Mouse (Mus musculus) midbrain, embryonic 14.5 days (tissue): ENCODE data around the gene Inhbb. TPM values are rescaled to one million over a fixed set of nuclear protein-coding genes. Genes with fewer than 3 reads are reported as not detected.

Experiments used
- ATAC-seq: fragments of 200-750 bp; cut with Nextera tagmentation; 2 replicates; pipeline ENCODE4 v1.8.0; 2017; ENCODE audit warnings: moderate number of reproducible peaks, moderate library complexity; ENCODE audit not compliant: low FRiP score, low TSS enrichment
- DNase-seq: peaks from one replicate; pipeline ENCODE4 v3.0.0-alpha.2; 2015
- H3K27ac ChIP-seq: fragments of 300-500 bp; sonication (generic); replicated peaks from 2 replicates; pipeline ENCODE4 v1.5.1; 2014; ENCODE audit warnings: mild to moderate bottlenecking, low read depth, low read length, moderate library complexity
- H3K27me3 ChIP-seq: fragments of 300-500 bp; sonication (generic); 2 replicates; pipeline ENCODE4 v1.6.1; 2014; ENCODE audit warnings: low read length, control low read depth, mixed read lengths; ENCODE audit not compliant: control insufficient read depth, insufficient read depth
- H3K36me3 ChIP-seq: fragments of 300-500 bp; sonication (generic); 2 replicates; pipeline ENCODE4 v1.6.1; 2014; ENCODE audit warnings: low read length, control low read depth; ENCODE audit not compliant: control insufficient read depth, insufficient read depth
- H3K4me1 ChIP-seq: fragments of 300-500 bp; sonication (generic); 2 replicates; pipeline ENCODE4 v1.6.1; 2014; ENCODE audit warnings: mild to moderate bottlenecking, antibody characterized with exemption, low read length, control low read depth; ENCODE audit not compliant: control insufficient read depth, insufficient read depth
- H3K4me2 ChIP-seq: fragments of 300-500 bp; sonication (generic); 2 replicates; pipeline ENCODE4 v1.6.1; 2014; ENCODE audit warnings: mild to moderate bottlenecking, low read length, moderate library complexity
- H3K4me3 ChIP-seq: fragments of 300-500 bp; sonication (generic); replicated peaks from 2 replicates; pipeline ENCODE4 v1.5.1; 2014; ENCODE audit warnings: low read depth, low read length
- H3K9ac ChIP-seq: fragments of 300-500 bp; sonication (generic); replicated peaks from 2 replicates; pipeline ENCODE4 v1.6.1; 2014; ENCODE audit warnings: mild to moderate bottlenecking, low read length, moderate library complexity
- H3K9me3 ChIP-seq: fragments of 300-500 bp; sonication (generic); 2 replicates; pipeline ENCODE4 v1.6.1; 2016; ENCODE audit warnings: low read length, control low read depth, mixed read lengths; ENCODE audit not compliant: control insufficient read depth
- WGBS: fragments of 180-500 bp; shearing (Covaris S2); extraction: QIAGEN DNeasy Blood & Tissue Kit; methylation state at CpG from one replicate; pipeline ENCODE4 v1.1.7; 2014; 5-methylcytosine and 5-hydroxymethylcytosine counted together
- polyA plus RNA-seq: library from polyadenylated mRNA; unstranded; fragments of >200 nt; fragmentation: Nextera tagmentation; extraction: Ambion mirVana; gene quantifications from 2 replicates; pipeline ENCODE4 v1.2.1, GENCODE M21; 2014

Inhbb gene
- polyA plus RNA-seq, 1 experiment from 2014 or later, result 1.9 TPM

GRCm38 (mm10) chr1:119422460-119423015 is 490 bp upstream of the Inhbb start:
- DNase-seq (peak; percentile 57), ATAC-seq (no peak)
- H3K9me3 ChIP-seq, result no peaks in the 10 kb centered on the region
- no peaks in the 10 kb centered on the region for H3K36me3 ChIP-seq
- peaks cover 54% of the 10 kb centered on the region for H3K27me3 ChIP-seq
- peaks cover 13% of the 10 kb centered on the region for H3K4me1 ChIP-seq
- H3K27ac ChIP-seq, result 0 out of 2 replicates have a peak overlapping the region, but pooled peaks have one; percentile 55
- H3K9ac ChIP-seq, result peak overlapping the region; percentile 57; the same call in 1 of the 2 replicates
- H3K4me3 ChIP-seq, result peak overlapping the region; percentile 61
- under 1% methylated on average over 29 of the region's 32 CpGs for WGBS
- H3K4me2 ChIP-seq, result peak overlapping the region; percentile 97

GRCm38 (mm10) chr1:119420984-119421575 is 968 bp downstream of the Inhbb start:
- H3K27me3 ChIP-seq, result peaks cover 59% of the 10 kb centered on the region
- H3K4me1 ChIP-seq, result peaks cover 13% of the 10 kb centered on the region
- H3K9ac ChIP-seq, result peak overlapping the region; percentile 57
- H3K36me3 ChIP-seq, result no peaks in the 10 kb centered on the region
- H3K27ac ChIP-seq, result peak overlapping the region; percentile 55; the same call in 1 of the 2 replicates
- peak overlapping the region; percentile 97 for H3K4me2 ChIP-seq
- WGBS, result 0% methylated on average over 52 of the region's 78 CpGs
- peak overlapping the region; percentile 61 for H3K4me3 ChIP-seq
- no peaks in the 10 kb centered on the region for H3K9me3 ChIP-seq
- DNase-seq (peak; percentile 70), ATAC-seq (peak; percentile 44)

- Histone ChIP-seq H3K4me1 (peaks cover 13% of the 10 kb centered on the region), H3K27ac (peak overlapping the region; percentile 41; the same call in 1 of the 2 replicates), H3K4me2 (peak overlapping the region; percentile 97), H3K9ac (peak overlapping the region; percentile 57; the same call in 1 of the 2 replicates), H3K36me3 (no peaks in the 10 kb centered on the region), H3K27me3 (peaks cover 59% of the 10 kb centered on the region), H3K9me3 (no peaks in the 10 kb centered on the region), H3K4me3 (peak overlapping the region; percentile 61)
- DNase-seq, result peak; percentile 58
- peak; percentile 2; the same call in 1 of the 2 replicates for ATAC-seq
- under 1% methylated on average over 75 of the region's 76 CpGs for WGBS
Measured at GRCm38 (mm10) chr1:119420189-119420983, 1.7 kb downstream of the Inhbb start.

- ATAC-seq, result no peak
- Histone ChIP-seq H3K27ac (no peak overlapping the region), H3K4me2 (peak overlapping the region; percentile 97), H3K9ac (peak overlapping the region; percentile 18; the same call in 1 of the 2 replicates), H3K36me3 (no peaks in the 10 kb centered on the region), H3K27me3 (peaks cover 59% of the 10 kb centered on the region), H3K4me1 (peaks cover 13% of the 10 kb centered on the region), H3K9me3 (no peaks in the 10 kb centered on the region), H3K4me3 (peak overlapping the region; percentile 61)
- DNase-seq, result peak; percentile 63
- WGBS, result 1% methylated on average over 29 of the region's 29 CpGs
Measured at GRCm38 (mm10) chr1:119419151-119420105, 2.6 kb downstream of the Inhbb start.

- peaks cover 50% of the 10 kb centered on the region for H3K27me3 ChIP-seq
- ATAC-seq (no peak), DNase-seq (no peak)
- no peak overlapping the region for H3K9ac ChIP-seq
- peak overlapping the region; percentile 97; the same call in 1 of the 2 replicates for H3K4me2 ChIP-seq
- no peak overlapping the region for H3K4me3 ChIP-seq
- H3K27ac ChIP-seq, result no peak overlapping the region
- WGBS, result 74% methylated on average over 8 of the region's 8 CpGs
- no peaks in the 10 kb centered on the region for H3K9me3 ChIP-seq
- no peaks in the 10 kb centered on the region for H3K36me3 ChIP-seq
- H3K4me1 ChIP-seq, result peaks cover 13% of the 10 kb centered on the region
Measured at GRCm38 (mm10) chr1:119417991-119418390, 4.1 kb downstream of the Inhbb start.

GRCm38 (mm10) chr1:119417542-119417941 is 4.5 kb downstream of the Inhbb start:
- ATAC-seq (no peak), DNase-seq (no peak)
- Histone ChIP-seq H3K27ac (no peak overlapping the region), H3K9ac (no peak overlapping the region), H3K4me3 (no peak overlapping the region), H3K36me3 (no peaks in the 10 kb centered on the region), H3K9me3 (no peaks in the 10 kb centered on the region), H3K27me3 (peaks cover 46% of the 10 kb centered on the region), H3K4me2 (no peak overlapping the region), H3K4me1 (peaks cover 12% of the 10 kb centered on the region)
- WGBS, result 78% methylated on average over 20 of the region's 20 CpGs

- H3K9me3 ChIP-seq, result no peaks in the 10 kb centered on the region
- H3K4me2 ChIP-seq, result no peak overlapping the region
- DNase-seq (no peak), ATAC-seq (no peak)
- no peak overlapping the region for H3K9ac ChIP-seq
- H3K27me3 ChIP-seq, result peaks cover 37% of the 10 kb centered on the region
- WGBS, result 83% methylated on average over 8 of the region's 8 CpGs
- no peak overlapping the region for H3K4me3 ChIP-seq
- no peaks in the 10 kb centered on the region for H3K36me3 ChIP-seq
- H3K4me1 ChIP-seq, result peaks cover 5% of the 10 kb centered on the region; the same call in 1 of the 2 replicates
- H3K27ac ChIP-seq, result no peak overlapping the region
Measured at GRCm38 (mm10) chr1:119416610-119417009, 5.4 kb downstream of the Inhbb start.

GRCm38 (mm10) chr1:119416177-119416576 is 5.9 kb downstream of the Inhbb start:
- H3K27me3 ChIP-seq, result peaks cover 32% of the 10 kb centered on the region
- H3K9me3 ChIP-seq, result no peaks in the 10 kb centered on the region
- no peaks in the 10 kb centered on the region for H3K36me3 ChIP-seq
- H3K4me1 ChIP-seq, result peaks cover 5% of the 10 kb centered on the region; the same call in 1 of the 2 replicates
- no peak for ATAC-seq
- H3K4me2 ChIP-seq, result no peak overlapping the region
- H3K27ac ChIP-seq, result no peak overlapping the region
- 77% methylated on average over 7 of the region's 7 CpGs for WGBS
- no peak overlapping the region for H3K9ac ChIP-seq
- H3K4me3 ChIP-seq, result no peak overlapping the region
- no peak for DNase-seq
